Mouse (Mus musculus): Measurements from ENCODE around the gene Gm5475. TPM values are rescaled to one million over a fixed set of nuclear protein-coding genes. Genes with fewer than 3 reads are reported as not detected.
A peak's percentile ranks its signal among the peaks of the same experiment; 100 is the strongest.

Gene Gm5475
- polyA plus RNA-seq, 1 experiment from 2014 or later: 0.14 TPM

GRCm38 (mm10) chr15:100423916-100424315 lies 2.0 kb downstream of the Gm5475 start:
- WGBS: 3% methylated on average over 14 of the region's 14 CpGs
- Histone ChIP-seq H3K9ac (replicated peaks; ENCODE audit: low read length) (no peak overlapping the region; the same call in 1 of the 2 replicates), H3K4me2 (ENCODE audit: low read depth, low read length) (peak overlapping the region; percentile 90), H3K4me1 (ENCODE audit: control insufficient read depth, insufficient read depth, low read length) (peaks cover 3% of the 10 kb centered on the region; the same call in 1 of the 2 replicates), H3K27ac (replicated peaks; ENCODE audit: low read depth, low read length) (no peak overlapping the region), H3K4me3 (ENCODE audit: low read depth, low read length) (peak overlapping the region; percentile 17), H3K27me3 (ENCODE audit: control insufficient read depth, insufficient read depth, low read length) (no peaks in the 10 kb centered on the region; the same call in 1 of the 2 replicates), H3K36me3 (replicated peaks; ENCODE audit: control insufficient read depth, insufficient read depth, low read depth, low read length) (no peaks in the 10 kb centered on the region), H3K9me3 (replicated peaks; ENCODE audit: control insufficient read depth, low read length) (no peaks in the 10 kb centered on the region)
- ATAC-seq (replicated peaks; ENCODE audit: insufficient number of reproducible peaks, low FRiP score, low TSS enrichment, low read depth) (no peak), DNase-seq (ENCODE audit: low spot score) (peak; percentile 48)

GRCm38 (mm10) chr15:100424396-100425122 lies 2.6 kb downstream of the Gm5475 start, which contains the start of gene Slc11a2:
Slc11a2 (minus strand) TSS chr15:100425072.
- Histone ChIP-seq H3K4me1 (ENCODE audit: control insufficient read depth, insufficient read depth, low read length) (peaks cover 3% of the 10 kb centered on the region; the same call in 1 of the 2 replicates), H3K9ac (replicated peaks; ENCODE audit: low read length) (peak within 1 kb of the TSS; percentile 8), H3K27ac (replicated peaks; ENCODE audit: low read depth, low read length) (no peak within 1 kb of the TSS), H3K36me3 (replicated peaks; ENCODE audit: control insufficient read depth, insufficient read depth, low read depth, low read length) (no peaks in the 10 kb centered on the region), H3K4me3 (ENCODE audit: low read depth, low read length) (peak within 1 kb of the TSS; percentile 17), H3K27me3 (ENCODE audit: control insufficient read depth, insufficient read depth, low read length) (no peaks in the 10 kb centered on the region; the same call in 1 of the 2 replicates), H3K4me2 (ENCODE audit: low read depth, low read length) (peak within 1 kb of the TSS; percentile 90), H3K9me3 (replicated peaks; ENCODE audit: control insufficient read depth, low read length) (no peaks in the 10 kb centered on the region)
- ATAC-seq (replicated peaks; ENCODE audit: insufficient number of reproducible peaks, low FRiP score, low TSS enrichment, low read depth) (no peak), DNase-seq (ENCODE audit: low spot score) (peak; percentile 36)
- 24% methylated on average over 17 of the region's 17 CpGs for WGBS

- ATAC-seq (replicated peaks; ENCODE audit: insufficient number of reproducible peaks, low FRiP score, low TSS enrichment, low read depth) (no peak), DNase-seq (ENCODE audit: low spot score) (no peak)
- 82% methylated on average over 13 of the region's 13 CpGs for WGBS
- Histone ChIP-seq H3K4me1 (ENCODE audit: control insufficient read depth, insufficient read depth, low read length) (no peaks in the 10 kb centered on the region), H3K27ac (replicated peaks; ENCODE audit: low read depth, low read length) (no peak overlapping the region), H3K36me3 (replicated peaks; ENCODE audit: control insufficient read depth, insufficient read depth, low read depth, low read length) (no peaks in the 10 kb centered on the region), H3K4me2 (ENCODE audit: low read depth, low read length) (no peak overlapping the region), H3K27me3 (ENCODE audit: control insufficient read depth, insufficient read depth, low read length) (no peaks in the 10 kb centered on the region; the same call in 1 of the 2 replicates), H3K9ac (replicated peaks; ENCODE audit: low read length) (no peak overlapping the region), H3K4me3 (ENCODE audit: low read depth, low read length) (no peak overlapping the region), H3K9me3 (replicated peaks; ENCODE audit: control insufficient read depth, low read length) (no peaks in the 10 kb centered on the region)
Observed at GRCm38 (mm10) chr15:100428296-100428905, 6.5 kb downstream of the Gm5475 start.

- no peak for ATAC-seq (replicated peaks; ENCODE audit: insufficient number of reproducible peaks, low FRiP score, low TSS enrichment, low read depth)
- no peak for DNase-seq (ENCODE audit: low spot score)
- WGBS: 79% methylated on average over 11 of the region's 11 CpGs
Observed at GRCm38 (mm10) chr15:100429959-100430565, 8.1 kb downstream of the Gm5475 start.

GRCm38 (mm10) chr15:100433234-100433633 lies 11.3 kb downstream of the Gm5475 start:
- no peaks in the 10 kb centered on the region for H3K9me3 ChIP-seq (replicated peaks; ENCODE audit: control insufficient read depth, low read length)
- H3K36me3 ChIP-seq (replicated peaks; ENCODE audit: control insufficient read depth, insufficient read depth, low read depth, low read length): no peaks in the 10 kb centered on the region
- no peak overlapping the region for H3K27ac ChIP-seq (replicated peaks; ENCODE audit: low read depth, low read length)
- DNase-seq (ENCODE audit: low spot score): no peak
- H3K4me2 ChIP-seq (ENCODE audit: low read depth, low read length): no peak overlapping the region
- no peak overlapping the region for H3K9ac ChIP-seq (replicated peaks; ENCODE audit: low read length)
- no peak for ATAC-seq (replicated peaks; ENCODE audit: insufficient number of reproducible peaks, low FRiP score, low TSS enrichment, low read depth)
- no peaks in the 10 kb centered on the region for H3K27me3 ChIP-seq (ENCODE audit: control insufficient read depth, insufficient read depth, low read length)
- 71% methylated on average over 4 of the region's 4 CpGs for whole genome bisulfite sequencing
- no peak overlapping the region for H3K4me3 ChIP-seq (ENCODE audit: low read depth, low read length)
- no peaks in the 10 kb centered on the region for H3K4me1 ChIP-seq (ENCODE audit: control insufficient read depth, insufficient read depth, low read length)

More at GRCm38 (mm10) chr15:100429959-100430565, 8.1 kb downstream of the Gm5475 start:
- Histone ChIP-seq H3K27me3 (ENCODE audit: control insufficient read depth, insufficient read depth, low read length) (no peaks in the 10 kb centered on the region), H3K36me3 (replicated peaks; ENCODE audit: control insufficient read depth, insufficient read depth, low read depth, low read length) (no peaks in the 10 kb centered on the region), H3K9ac (replicated peaks; ENCODE audit: low read length) (no peak overlapping the region), H3K4me2 (ENCODE audit: low read depth, low read length) (no peak overlapping the region), H3K9me3 (replicated peaks; ENCODE audit: control insufficient read depth, low read length) (no peaks in the 10 kb centered on the region), H3K27ac (replicated peaks; ENCODE audit: low read depth, low read length) (no peak overlapping the region), H3K4me3 (ENCODE audit: low read depth, low read length) (no peak overlapping the region), H3K4me1 (ENCODE audit: control insufficient read depth, insufficient read depth, low read length) (no peaks in the 10 kb centered on the region)

- Histone ChIP-seq H3K4me1 (ENCODE audit: control insufficient read depth, insufficient read depth, low read length) (no peaks in the 10 kb centered on the region), H3K36me3 (replicated peaks; ENCODE audit: control insufficient read depth, insufficient read depth, low read depth, low read length) (no peaks in the 10 kb centered on the region), H3K9me3 (replicated peaks; ENCODE audit: control insufficient read depth, low read length) (no peaks in the 10 kb centered on the region), H3K27ac (replicated peaks; ENCODE audit: low read depth, low read length) (no peak overlapping the region), H3K9ac (replicated peaks; ENCODE audit: low read length) (no peak overlapping the region), H3K4me2 (ENCODE audit: low read depth, low read length) (no peak overlapping the region), H3K4me3 (ENCODE audit: low read depth, low read length) (no peak overlapping the region), H3K27me3 (ENCODE audit: control insufficient read depth, insufficient read depth, low read length) (no peaks in the 10 kb centered on the region)
- DNase-seq (ENCODE audit: low spot score): no peak
- no peak for ATAC-seq (replicated peaks; ENCODE audit: insufficient number of reproducible peaks, low FRiP score, low TSS enrichment, low read depth)
- 89% methylated on average over 4 of the region's 4 CpGs for WGBS
Observed at GRCm38 (mm10) chr15:100436112-100436511, 14.2 kb downstream of the Gm5475 start.

- Histone ChIP-seq H3K27me3 (ENCODE audit: control insufficient read depth, insufficient read depth, low read length) (no peaks in the 10 kb centered on the region), H3K36me3 (replicated peaks; ENCODE audit: control insufficient read depth, insufficient read depth, low read depth, low read length) (no peaks in the 10 kb centered on the region), H3K4me2 (ENCODE audit: low read depth, low read length) (no peak overlapping the region), H3K4me3 (ENCODE audit: low read depth, low read length) (no peak overlapping the region), H3K4me1 (ENCODE audit: control insufficient read depth, insufficient read depth, low read length) (no peaks in the 10 kb centered on the region), H3K9ac (replicated peaks; ENCODE audit: low read length) (no peak overlapping the region), H3K9me3 (replicated peaks; ENCODE audit: control insufficient read depth, low read length) (no peaks in the 10 kb centered on the region), H3K27ac (replicated peaks; ENCODE audit: low read depth, low read length) (no peak overlapping the region)
- 60% methylated on average over 10 of the region's 10 CpGs for WGBS
- no peak for ATAC-seq (replicated peaks; ENCODE audit: insufficient number of reproducible peaks, low FRiP score, low TSS enrichment, low read depth)
- DNase-seq (ENCODE audit: low spot score): no peak
Observed at GRCm38 (mm10) chr15:100436518-100436917, 14.6 kb downstream of the Gm5475 start.
